Mouse (Mus musculus): ENCODE measurements around the gene Vsx1. TPM values are rescaled to one million over a fixed set of nuclear protein-coding genes. Genes with fewer than 3 reads are reported as not detected.

Gene Vsx1
- polyA plus RNA-seq, 1 experiment from 2014 or later = not detected

GRCm38 (mm10) chr2:150665006-150665405, 24.2 kb downstream of the Vsx1 start:
- H3K27ac ChIP-seq (ENCODE audit: low read length) = no peak overlapping the region
- ATAC-seq (no peak), DNase-seq (ENCODE audit: low spot score) (no peak)
- H3K4me1 ChIP-seq (ENCODE audit: insufficient read depth, low read depth, low read length) = peaks cover 9% of the 10 kb centered on the region; the same call in 1 of the 2 replicates
- H3K36me3 ChIP-seq (ENCODE audit: insufficient read depth, low read length) = no peaks in the 10 kb centered on the region
- no peaks in the 10 kb centered on the region for H3K9me3 ChIP-seq (ENCODE audit: low read length)
- 71% methylated on average over 2 of the region's 2 CpGs for WGBS
- TF ChIP-seq CTCF (IDR thresholded peaks at IDR 0.05) (no peak), EP300 (IDR thresholded peaks at IDR 0.05) (no peak)
- no peak overlapping the region for H3K9ac ChIP-seq (replicated peaks; ENCODE audit: low read depth)
- no peak overlapping the region for H3K4me2 ChIP-seq (replicated peaks; ENCODE audit: low read depth, low read length)
- no peaks in the 10 kb centered on the region for H3K27me3 ChIP-seq (replicated peaks; ENCODE audit: insufficient read depth, low read length)
- no peak overlapping the region for H3K4me3 ChIP-seq (ENCODE audit: low read depth, low read length)

GRCm38 (mm10) chr2:150664152-150664920, 24.8 kb downstream of the Vsx1 start:
- 55% methylated on average over 5 of the region's 5 CpGs for WGBS
- H3K27ac ChIP-seq (ENCODE audit: low read length) = no peak overlapping the region
- H3K4me3 ChIP-seq (ENCODE audit: low read depth, low read length) = no peak overlapping the region
- H3K27me3 ChIP-seq (replicated peaks; ENCODE audit: insufficient read depth, low read length) = no peaks in the 10 kb centered on the region
- peaks cover 9% of the 10 kb centered on the region; the same call in 1 of the 2 replicates for H3K4me1 ChIP-seq (ENCODE audit: insufficient read depth, low read depth, low read length)
- DNase-seq (ENCODE audit: low spot score) (no peak), ATAC-seq (no peak)
- no peak overlapping the region for H3K4me2 ChIP-seq (replicated peaks; ENCODE audit: low read depth, low read length)
- no peaks in the 10 kb centered on the region for H3K9me3 ChIP-seq (ENCODE audit: low read length)
- TF ChIP-seq EP300 (IDR thresholded peaks at IDR 0.05) = no peak
- no peak for TF ChIP-seq CTCF (IDR thresholded peaks at IDR 0.05)
- no peaks in the 10 kb centered on the region for H3K36me3 ChIP-seq (ENCODE audit: insufficient read depth, low read length)
- H3K9ac ChIP-seq (replicated peaks; ENCODE audit: low read depth) = no peak overlapping the region

GRCm38 (mm10) chr2:150663255-150663654, 25.9 kb downstream of the Vsx1 start:
- H3K9me3 ChIP-seq (ENCODE audit: low read length) = no peaks in the 10 kb centered on the region
- peak overlapping the region; percentile 18; the same call in 1 of the 2 replicates for H3K4me2 ChIP-seq (replicated peaks; ENCODE audit: low read depth, low read length)
- H3K4me3 ChIP-seq (ENCODE audit: low read depth, low read length) = no peak overlapping the region
- H3K36me3 ChIP-seq (ENCODE audit: insufficient read depth, low read length) = no peaks in the 10 kb centered on the region
- DNase-seq (ENCODE audit: low spot score) (peak; percentile 87), ATAC-seq (peak; percentile 63)
- no peak overlapping the region for H3K9ac ChIP-seq (replicated peaks; ENCODE audit: low read depth)
- peak overlapping the region; percentile 51; the same call in 1 of the 2 replicates for H3K27ac ChIP-seq (ENCODE audit: low read length)
- no peak for TF ChIP-seq EP300 (IDR thresholded peaks at IDR 0.05)
- no peak for TF ChIP-seq CTCF (IDR thresholded peaks at IDR 0.05)
- peaks cover 5% of the 10 kb centered on the region; the same call in 1 of the 2 replicates for H3K4me1 ChIP-seq (ENCODE audit: insufficient read depth, low read depth, low read length)
- no peaks in the 10 kb centered on the region for H3K27me3 ChIP-seq (replicated peaks; ENCODE audit: insufficient read depth, low read length)
- 31% methylated on average over 9 of the region's 9 CpGs for WGBS

- 47% methylated on average over 2 of the region's 2 CpGs for WGBS
- Histone ChIP-seq H3K27ac (ENCODE audit: low read length) (no peak overlapping the region), H3K27me3 (replicated peaks; ENCODE audit: insufficient read depth, low read length) (no peaks in the 10 kb centered on the region), H3K9ac (replicated peaks; ENCODE audit: low read depth) (no peak overlapping the region), H3K4me3 (ENCODE audit: low read depth, low read length) (no peak overlapping the region), H3K4me1 (ENCODE audit: insufficient read depth, low read depth, low read length) (peaks cover 5% of the 10 kb centered on the region; the same call in 1 of the 2 replicates), H3K9me3 (ENCODE audit: low read length) (no peaks in the 10 kb centered on the region), H3K4me2 (replicated peaks; ENCODE audit: low read depth, low read length) (no peak overlapping the region), H3K36me3 (ENCODE audit: insufficient read depth, low read length) (no peaks in the 10 kb centered on the region)
- no peak for TF ChIP-seq CTCF (IDR thresholded peaks at IDR 0.05)
- no peak for DNase-seq (ENCODE audit: low spot score)
- ATAC-seq = no peak
These were observed 27.2 kb downstream of the Vsx1 start for GRCm38 (mm10) chr2:150662007-150662406.

GRCm38 (mm10) chr2:150660668-150661451, 28.3 kb downstream of the Vsx1 start:
- Histone ChIP-seq H3K9me3 (ENCODE audit: low read length) (no peaks in the 10 kb centered on the region), H3K4me1 (ENCODE audit: insufficient read depth, low read depth, low read length) (peaks cover 5% of the 10 kb centered on the region; the same call in 1 of the 2 replicates), H3K9ac (replicated peaks; ENCODE audit: low read depth) (no peak overlapping the region), H3K4me3 (ENCODE audit: low read depth, low read length) (no peak overlapping the region), H3K4me2 (replicated peaks; ENCODE audit: low read depth, low read length) (no peak overlapping the region), H3K36me3 (ENCODE audit: insufficient read depth, low read length) (no peaks in the 10 kb centered on the region), H3K27ac (ENCODE audit: low read length) (no peak overlapping the region), H3K27me3 (replicated peaks; ENCODE audit: insufficient read depth, low read length) (no peaks in the 10 kb centered on the region)
- DNase-seq (ENCODE audit: low spot score) = no peak
- ATAC-seq = peak; percentile 10; the same call in 1 of the 2 replicates
- no peak for TF ChIP-seq CTCF (IDR thresholded peaks at IDR 0.05)
- no peak for TF ChIP-seq EP300 (IDR thresholded peaks at IDR 0.05)
- 74% methylated on average over 5 of the region's 5 CpGs for WGBS

- Histone ChIP-seq H3K36me3 (ENCODE audit: insufficient read depth, low read length) (no peaks in the 10 kb centered on the region), H3K27me3 (replicated peaks; ENCODE audit: insufficient read depth, low read length) (no peaks in the 10 kb centered on the region), H3K9me3 (ENCODE audit: low read length) (no peaks in the 10 kb centered on the region), H3K9ac (replicated peaks; ENCODE audit: low read depth) (no peak overlapping the region), H3K4me3 (ENCODE audit: low read depth, low read length) (no peak overlapping the region), H3K27ac (ENCODE audit: low read length) (no peak overlapping the region), H3K4me1 (ENCODE audit: insufficient read depth, low read depth, low read length) (peaks cover 5% of the 10 kb centered on the region; the same call in 1 of the 2 replicates), H3K4me2 (replicated peaks; ENCODE audit: low read depth, low read length) (no peak overlapping the region)
- ATAC-seq (no peak), DNase-seq (ENCODE audit: low spot score) (no peak)
- TF ChIP-seq CTCF (IDR thresholded peaks at IDR 0.05) (no peak), EP300 (IDR thresholded peaks at IDR 0.05) (no peak)
- 42% methylated on average over 4 of the region's 4 CpGs for WGBS
These were observed 29.1 kb downstream of the Vsx1 start for GRCm38 (mm10) chr2:150660049-150660448.

Data from lung, postnatal 0 days (tissue).